Mouse (Mus musculus): Measurements from ENCODE around the gene Mri1. TPM values are rescaled to one million over a fixed set of nuclear protein-coding genes. Genes with fewer than 3 reads are reported as not detected.

Mri1 gene
- polyA plus RNA-seq, 2 experiments = 17.2 to 27.1 TPM

- Histone ChIP-seq H3K9me3 (ENCODE audit: control insufficient read depth, low read length) (no peaks in the 10 kb centered on the region), H3K27me3 (ENCODE audit: control insufficient read depth, insufficient read depth, low read length) (no peaks in the 10 kb centered on the region), H3K4me3 (ENCODE audit: insufficient read depth in 1 of 2, low read depth in 2 of 2, low read length in 2 of 2) (peak overlapping the region; percentile 63 to 86), H3K9ac (replicated peaks) (peak overlapping the region; percentile 76), H3K4me2 (ENCODE audit: low read depth) (peak overlapping the region; percentile 93), H3K4me1 (replicated peaks; ENCODE audit: control insufficient read depth in 2 of 2, insufficient read depth in 2 of 2, low read length in 1 of 2) (peaks cover 2 to 4% of the 10 kb centered on the region in 2 experiments; a peak in 3 of 4 replicates), H3K27ac (peak overlapping the region; percentile 74), H3K36me3 (replicated peaks; ENCODE audit: control insufficient read depth, insufficient read depth, low read depth) (no peaks in the 10 kb centered on the region)
- 12% methylated on average over 19 of the region's 19 CpGs for WGBS (ENCODE audit: insufficient replicate concordance)
- TF ChIP-seq CTCF (IDR thresholded peaks at IDR 0.05; ENCODE audit: low read depth) (no peak), EP300 (IDR thresholded peaks at IDR 0.05; ENCODE audit: low read depth) (no peak)
- DNase-seq (ENCODE audit: low read depth in 3 of 3, low spot score in 3 of 3) (no peak), ATAC-seq (ENCODE audit: insufficient read depth) (no peak)
These were observed 19.4 kb downstream of the Mri1 start for GRCm38 (mm10) chr8:84237542-84238229.

GRCm38 (mm10) chr8:84236998-84237473, 20.1 kb downstream of the Mri1 start, which contains the start of gene Zswim4:
Zswim4 (minus strand) TSS chr8:84237055.
- Histone ChIP-seq H3K4me1 (replicated peaks; ENCODE audit: control insufficient read depth in 2 of 2, insufficient read depth in 2 of 2, low read length in 1 of 2) (peaks cover 2 to 4% of the 10 kb centered on the region in 2 experiments; a peak in 3 of 4 replicates), H3K27me3 (ENCODE audit: control insufficient read depth, insufficient read depth, low read length) (no peaks in the 10 kb centered on the region), H3K36me3 (replicated peaks; ENCODE audit: control insufficient read depth, insufficient read depth, low read depth) (no peaks in the 10 kb centered on the region), H3K9ac (replicated peaks) (peak within 1 kb of the TSS; percentile 92), H3K27ac (peak within 1 kb of the TSS; percentile 74), H3K9me3 (ENCODE audit: control insufficient read depth, low read length) (no peaks in the 10 kb centered on the region), H3K4me2 (ENCODE audit: low read depth) (peak within 1 kb of the TSS; percentile 93), H3K4me3 (ENCODE audit: insufficient read depth in 1 of 2, low read depth in 2 of 2, low read length in 2 of 2) (peak within 1 kb of the TSS; percentile 72 to 86)
- no peak for TF ChIP-seq CTCF (IDR thresholded peaks at IDR 0.05; ENCODE audit: low read depth)
- TF ChIP-seq EP300 (IDR thresholded peaks at IDR 0.05; ENCODE audit: low read depth) = no peak
- under 1% methylated on average over 34 of the region's 35 CpGs for WGBS (ENCODE audit: insufficient replicate concordance)
- peak; percentile 99 for DNase-seq (ENCODE audit: low read depth in 3 of 3, low spot score in 3 of 3)
- peak; percentile 99 for ATAC-seq (ENCODE audit: insufficient read depth)

- Histone ChIP-seq H3K9me3 (ENCODE audit: control insufficient read depth, low read length) (no peaks in the 10 kb centered on the region), H3K27ac (no peak overlapping the region; the same call in none of the 2 replicates), H3K27me3 (ENCODE audit: control insufficient read depth, insufficient read depth, low read length) (no peaks in the 10 kb centered on the region), H3K4me2 (ENCODE audit: low read depth) (peak overlapping the region; percentile 90), H3K4me3 (ENCODE audit: insufficient read depth in 1 of 2, low read depth in 2 of 2, low read length in 2 of 2) (peak overlapping the region; percentile 72 to 86), H3K4me1 (replicated peaks; ENCODE audit: control insufficient read depth in 2 of 2, insufficient read depth in 2 of 2, low read length in 1 of 2) (peaks cover 2 to 4% of the 10 kb centered on the region in 2 experiments; a peak in 3 of 4 replicates), H3K36me3 (replicated peaks; ENCODE audit: control insufficient read depth, insufficient read depth, low read depth) (no peaks in the 10 kb centered on the region), H3K9ac (replicated peaks) (peak overlapping the region; percentile 92)
- TF ChIP-seq CTCF (IDR thresholded peaks at IDR 0.05; ENCODE audit: low read depth) (no peak), EP300 (IDR thresholded peaks at IDR 0.05; ENCODE audit: low read depth) (no peak)
- ATAC-seq (ENCODE audit: insufficient read depth) (peak; percentile 7), DNase-seq (ENCODE audit: low read depth in 3 of 3, low spot score in 3 of 3) (no peak)
- WGBS (ENCODE audit: insufficient replicate concordance) = 2% methylated on average over 27 of the region's 30 CpGs
These were observed 20.6 kb downstream of the Mri1 start for GRCm38 (mm10) chr8:84236410-84236997.

GRCm38 (mm10) chr8:84235746-84236409, 21.2 kb downstream of the Mri1 start:
- Histone ChIP-seq H3K27ac (no peak overlapping the region), H3K9me3 (ENCODE audit: control insufficient read depth, low read length) (no peaks in the 10 kb centered on the region), H3K36me3 (replicated peaks; ENCODE audit: control insufficient read depth, insufficient read depth, low read depth) (no peaks in the 10 kb centered on the region), H3K9ac (replicated peaks) (peak overlapping the region; percentile 92), H3K4me2 (ENCODE audit: low read depth) (peak overlapping the region; percentile 90), H3K4me3 (ENCODE audit: insufficient read depth in 1 of 2, low read depth in 2 of 2, low read length in 2 of 2) (peak overlapping the region; percentile 72 to 86), H3K27me3 (ENCODE audit: control insufficient read depth, insufficient read depth, low read length) (no peaks in the 10 kb centered on the region), H3K4me1 (replicated peaks; ENCODE audit: control insufficient read depth in 2 of 2, insufficient read depth in 2 of 2, low read length in 1 of 2) (peaks cover 2 to 4% of the 10 kb centered on the region in 2 experiments; a peak in 3 of 4 replicates)
- no peak for ATAC-seq (ENCODE audit: insufficient read depth)
- TF ChIP-seq CTCF (IDR thresholded peaks at IDR 0.05; ENCODE audit: low read depth) (no peak), EP300 (IDR thresholded peaks at IDR 0.05; ENCODE audit: low read depth) (no peak)
- DNase-seq (ENCODE audit: low read depth in 3 of 3, low spot score in 3 of 3) = no peak
- 30% methylated on average over 10 of the region's 10 CpGs for WGBS (ENCODE audit: insufficient replicate concordance)
